Mouse (Mus musculus): Measurements from ENCODE around the gene Hoxa3.

The Hoxa3 gene

DNA sequence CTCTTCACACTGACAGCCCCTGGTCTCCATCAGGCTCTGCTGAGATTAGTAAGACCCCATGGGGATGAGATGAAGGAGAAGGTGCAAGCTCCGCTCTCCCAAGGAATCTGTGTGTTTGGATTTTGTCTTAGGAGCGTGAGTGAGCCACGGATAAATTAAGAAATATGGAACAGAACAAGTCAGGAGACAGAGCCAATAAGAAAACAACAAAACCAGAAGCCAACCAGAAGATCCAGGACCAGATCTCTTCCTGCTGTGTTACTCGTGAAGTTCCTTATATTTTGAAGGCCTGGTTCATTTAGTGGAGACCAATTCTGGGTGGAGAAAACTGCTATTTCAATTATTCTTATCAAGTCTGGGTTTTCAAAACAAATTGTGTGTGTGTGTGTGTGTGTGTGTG, 61.6 kb downstream of the Hoxa3 start:
- DNase-seq, result no peak

DNA sequence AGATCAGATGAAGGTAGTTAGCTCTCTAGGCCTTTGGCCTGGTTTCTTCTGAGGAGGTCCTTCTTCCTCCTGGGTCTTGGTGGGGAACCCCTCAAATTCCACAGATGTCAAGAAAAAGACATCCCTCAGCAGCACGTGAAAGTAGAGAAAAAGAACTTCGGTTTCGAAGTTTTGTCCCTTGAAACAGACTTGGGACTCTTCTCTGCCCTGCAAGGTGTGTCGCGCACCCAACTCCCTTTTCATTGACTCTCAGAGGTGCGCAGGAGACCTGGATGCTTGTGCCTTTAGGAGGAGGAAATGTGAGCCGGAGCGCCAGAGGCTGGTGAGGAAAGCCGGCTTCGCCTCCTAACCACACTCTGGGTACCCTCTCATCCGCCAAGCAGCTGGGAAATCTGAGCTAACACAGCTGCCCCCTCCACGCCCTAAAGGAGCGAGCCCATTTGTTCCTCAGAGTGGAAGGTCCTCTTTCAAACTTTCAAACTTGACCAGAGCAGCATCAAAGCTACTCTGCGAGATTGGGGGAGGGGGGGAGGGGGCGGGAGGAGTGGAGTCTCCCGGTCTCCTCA, 62.7 kb downstream of the Hoxa3 start:
- DNase-seq, result no peak

DNA sequence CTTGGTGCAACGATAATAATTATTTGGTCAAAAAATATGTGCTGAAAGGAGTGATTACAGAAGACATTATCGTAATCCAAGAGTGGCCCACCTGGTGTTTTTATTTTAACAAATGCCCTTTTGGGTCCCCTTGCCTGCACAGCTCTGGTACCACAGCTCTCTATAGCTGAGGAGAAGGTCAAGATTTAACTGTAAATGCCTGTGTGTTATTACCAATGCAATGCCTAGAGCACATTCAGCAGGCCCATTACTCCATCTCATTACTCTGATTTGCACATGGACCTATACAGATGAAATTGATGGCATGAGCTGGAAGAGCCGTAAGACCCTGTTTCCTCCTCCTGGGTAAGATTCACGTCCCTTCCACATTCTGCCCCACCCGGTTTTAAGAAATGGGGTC, 74.0 kb downstream of the Hoxa3 start:
- no peak for DNase-seq

DNA sequence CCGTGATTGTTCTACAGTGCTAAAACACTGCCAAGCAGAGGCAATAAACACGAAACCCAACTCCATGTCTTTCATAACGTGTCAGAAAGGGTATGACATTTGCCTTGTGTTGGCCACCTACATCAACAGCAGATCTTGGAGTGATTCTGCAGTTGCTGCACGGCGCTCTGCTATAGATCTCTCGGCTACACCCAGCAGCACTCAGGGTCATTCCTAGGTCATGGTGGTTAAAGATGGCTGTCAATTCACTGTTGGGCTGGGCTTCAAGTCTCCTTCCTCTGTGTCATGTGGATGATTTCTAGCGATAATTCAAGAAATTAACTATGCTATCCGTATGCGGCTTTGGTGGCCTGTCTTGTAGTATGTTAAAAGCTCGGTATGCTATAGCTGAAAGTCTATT, 74.6 kb downstream of the Hoxa3 start:
- no peak for DNase-seq

DNA sequence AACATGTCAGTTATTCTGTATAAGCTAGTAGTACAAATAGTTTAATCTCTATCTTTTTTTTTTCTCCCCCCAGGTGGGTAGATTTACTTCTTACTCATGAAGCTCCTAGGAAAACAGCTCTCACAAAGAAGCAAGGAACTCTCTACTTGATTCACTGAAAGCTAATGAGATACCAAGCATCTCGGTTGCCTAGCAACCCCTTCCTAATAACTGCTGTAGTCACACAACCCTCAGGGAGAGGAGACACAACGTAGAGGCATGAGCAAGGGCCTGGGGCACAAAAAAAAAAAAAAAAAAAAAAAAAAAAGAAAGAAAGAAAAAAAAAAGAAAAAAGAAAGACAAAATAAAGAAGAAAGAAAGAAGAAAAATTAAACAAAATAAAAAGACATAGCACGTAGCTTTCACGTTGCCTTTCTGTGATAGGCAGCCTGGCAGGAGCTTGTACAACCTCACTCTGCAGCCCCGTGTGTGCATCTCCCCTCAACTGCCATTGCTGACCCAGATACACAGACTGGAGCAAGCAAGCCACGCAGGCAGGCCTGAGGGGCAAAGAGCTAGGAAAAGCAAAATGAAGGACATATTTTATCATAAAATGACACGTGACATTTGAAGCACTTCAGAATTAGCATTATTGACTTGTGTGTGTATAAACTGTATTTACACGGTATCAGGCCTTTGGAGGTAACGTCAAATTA, 75.1 kb downstream of the Hoxa3 start:
- no peak for DNase-seq

DNA sequence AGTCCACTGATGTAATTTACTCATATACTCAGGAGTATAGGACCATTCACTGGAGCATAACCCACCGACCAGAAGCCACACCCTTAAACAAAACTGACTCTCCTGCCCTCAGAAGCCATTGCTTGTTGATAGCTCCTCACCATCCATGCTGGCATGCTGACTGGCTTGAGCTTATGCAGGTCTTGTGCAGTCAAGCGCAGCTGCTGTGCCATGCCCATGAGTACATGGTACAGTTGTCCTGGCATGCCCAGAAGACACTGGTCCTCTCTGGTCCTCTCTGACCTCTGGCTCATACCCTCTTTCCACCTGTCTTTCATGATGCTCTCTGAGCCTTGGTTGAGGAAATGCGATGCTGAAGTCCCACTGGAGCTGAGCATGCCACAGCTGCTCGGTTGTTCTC, 89.5 kb downstream of the Hoxa3 start:
- no peak for DNase-seq

DNA sequence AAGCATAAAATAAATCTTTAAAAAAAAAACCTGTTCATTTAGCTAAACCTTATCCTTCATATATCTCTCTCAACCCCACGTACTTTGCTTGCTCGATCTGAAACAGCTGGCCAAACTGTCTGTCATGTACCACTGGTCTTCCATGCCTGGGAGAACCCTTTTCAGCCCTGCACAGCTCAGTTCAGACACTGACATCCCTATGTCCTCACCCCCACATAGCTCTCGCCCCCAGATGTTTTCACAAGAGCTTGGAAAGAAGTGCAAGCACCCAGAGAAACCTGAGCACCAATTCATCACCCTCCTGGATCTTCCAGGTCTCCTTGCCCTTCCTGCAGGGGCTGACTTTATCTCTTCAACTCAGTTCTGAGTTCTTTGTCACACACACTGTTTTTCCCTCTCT, 92.0 kb downstream of the Hoxa3 start:
- DNase-seq, result no peak
